Mouse (Mus musculus) kidney, postnatal 0 days (tissue): ENCODE measurements at regions not wholly inside any gene's neighbourhood (a gene's known extent, or its start where the extent isn't known, plus 50 kb on each side); places are given as distances from the start of the nearest gene placed in this dataset.

Experiments used
- ATAC-seq: fragments of 200-750 bp; cut with Nextera tagmentation; replicated peaks from 2 replicates; pipeline ENCODE4 v1.8.0; 2017; ENCODE audit warnings: low read depth, moderate number of reproducible peaks, moderate TSS enrichment, moderate library complexity; ENCODE audit not compliant: low FRiP score
- DNase-seq: peaks from one replicate; pipeline ENCODE4 v3.0.0-alpha.2; 2016; ENCODE audit warnings: low spot score
- H3K27ac ChIP-seq: fragments of 300-500 bp; sonication (generic); 2 replicates; pipeline ENCODE4 v1.5.1; 2014; ENCODE audit warnings: mild to moderate bottlenecking
- H3K27me3 ChIP-seq: fragments of 300-500 bp; sonication (generic); 2 replicates; pipeline ENCODE4 v1.6.1; 2014; ENCODE audit warnings: low read length, mixed read lengths; ENCODE audit not compliant: insufficient read depth
- H3K36me3 ChIP-seq: fragments of 300-500 bp; sonication (generic); 2 replicates; pipeline ENCODE4 v1.6.1; 2014; ENCODE audit warnings: low read length, mixed read lengths; ENCODE audit not compliant: insufficient read depth
- H3K4me1 ChIP-seq: fragments of 300-500 bp; sonication (generic); replicated peaks from 2 replicates; pipeline ENCODE4 v1.6.1; 2014; ENCODE audit warnings: antibody characterized with exemption, low read length, mixed read lengths; ENCODE audit not compliant: insufficient read depth
- H3K4me2 ChIP-seq: fragments of 300-500 bp; sonication (generic); 2 replicates; pipeline ENCODE4 v1.6.1; 2014; ENCODE audit warnings: mild to moderate bottlenecking, low read length, moderate library complexity, mixed read lengths
- H3K4me3 ChIP-seq: fragments of 300-500 bp; sonication (generic); replicated peaks from 2 replicates; pipeline ENCODE4 v1.5.1; 2014; ENCODE audit warnings: low read depth, low read length
- H3K9ac ChIP-seq: fragments of 300-500 bp; sonication (generic); 2 replicates; pipeline ENCODE4 v1.6.1; 2014; ENCODE audit warnings: low read depth, low read length
- H3K9me3 ChIP-seq: fragments of 300-500 bp; sonication (generic); replicated peaks from 2 replicates; pipeline ENCODE4 v1.6.1; 2016; ENCODE audit warnings: low read length, inconsistent platforms, mixed read lengths
- CTCF ChIP-seq: IDR thresholded peaks from 2 replicates; pipeline ENCODE4 v1.5.1; 2016; ENCODE audit warnings: antibody characterized with exemption, low read depth, mild to moderate bottlenecking, moderate library complexity
- WGBS: fragments of 180-500 bp; shearing (Covaris S2); extraction: QIAGEN DNeasy Blood & Tissue Kit; methylation state at CpG from one replicate; pipeline ENCODE4 v1.1.7; 2014; 5-methylcytosine and 5-hydroxymethylcytosine counted together

DNA sequence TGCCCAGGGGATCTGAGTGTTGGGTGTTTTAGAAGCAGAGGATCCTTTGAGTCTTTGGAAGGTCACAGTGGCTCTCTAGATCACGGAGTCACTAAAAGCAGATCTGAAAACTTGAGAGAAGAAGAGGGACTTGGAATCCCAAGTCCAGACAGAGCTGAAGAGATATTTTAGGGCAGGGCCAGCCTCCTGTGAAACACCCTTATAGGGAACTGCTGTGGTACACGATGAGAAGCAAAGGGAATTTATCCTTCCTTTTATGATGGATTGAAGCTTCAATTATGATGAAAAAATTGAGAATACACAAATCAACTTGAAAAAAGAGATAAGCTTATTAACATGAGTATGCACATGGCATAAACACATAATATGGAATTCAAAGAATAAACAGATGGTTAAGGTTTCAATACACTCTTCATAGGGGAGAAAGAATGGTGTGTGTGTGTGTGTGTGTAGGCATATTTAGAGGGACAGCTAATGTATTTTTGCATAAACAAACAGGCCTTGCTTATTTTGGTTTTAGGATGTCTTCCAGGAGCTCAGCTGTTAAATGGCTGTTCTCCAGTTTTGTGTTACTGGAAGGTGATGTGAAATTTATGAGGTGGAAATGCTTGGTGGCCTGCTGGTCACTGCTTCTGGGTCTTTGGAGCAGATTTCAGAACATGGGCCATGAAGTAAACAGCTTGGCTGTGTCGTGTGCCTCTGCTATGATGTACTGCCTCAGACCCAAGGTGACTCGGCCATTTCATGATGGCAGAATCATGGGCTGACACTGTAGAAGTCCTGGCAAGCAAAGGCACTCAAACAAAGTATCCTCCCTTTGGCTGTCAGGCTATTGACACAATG lies 190.1 kb downstream of the Phlda1 start:
- no peak overlapping the region for H3K9ac ChIP-seq
- no peak for ATAC-seq
- TF ChIP-seq CTCF: no peak

GRCm38 (mm10) chr10:111696987-111697386 lies 190.9 kb downstream of the Phlda1 start:
- no peaks in the 10 kb centered on the region for H3K27me3 ChIP-seq
- no peaks in the 10 kb centered on the region for H3K36me3 ChIP-seq
- no peak overlapping the region for H3K4me2 ChIP-seq
- DNase-seq (peak; percentile 34), ATAC-seq (no peak)
- 66% methylated on average over 2 of the region's 2 CpGs for WGBS
- no peak overlapping the region for H3K4me3 ChIP-seq
- no peak overlapping the region for H3K9ac ChIP-seq
- TF ChIP-seq CTCF: no peak
- H3K27ac ChIP-seq: peak overlapping the region; percentile 44; the same call in 1 of the 2 replicates
- H3K9me3 ChIP-seq: no peaks in the 10 kb centered on the region
- no peaks in the 10 kb centered on the region; the same call in 1 of the 2 replicates for H3K4me1 ChIP-seq

More for the DNA sequence above, 190.1 kb downstream of the Phlda1 start:
- no peaks in the 10 kb centered on the region; the same call in 1 of the 2 replicates for H3K4me1 ChIP-seq
- H3K27ac ChIP-seq: peak overlapping the region; percentile 51; the same call in 1 of the 2 replicates
- no peak overlapping the region for H3K4me2 ChIP-seq
- WGBS: 42% methylated on average over 4 of the region's 4 CpGs
- no peak overlapping the region for H3K4me3 ChIP-seq
- H3K36me3 ChIP-seq: no peaks in the 10 kb centered on the region
- H3K9me3 ChIP-seq: no peaks in the 10 kb centered on the region
- H3K27me3 ChIP-seq: no peaks in the 10 kb centered on the region
- DNase-seq: peak; percentile 82

- no peak for DNase-seq
- H3K27me3 ChIP-seq: no peaks in the 10 kb centered on the region
- no peak overlapping the region for H3K4me3 ChIP-seq
- no peak overlapping the region for H3K9ac ChIP-seq
- no peaks in the 10 kb centered on the region; the same call in 1 of the 2 replicates for H3K4me1 ChIP-seq
- no peak overlapping the region for H3K27ac ChIP-seq
- no peak overlapping the region for H3K4me2 ChIP-seq
- WGBS: 61% methylated on average over 16 of the region's 16 CpGs
- no peak for TF ChIP-seq CTCF
- no peaks in the 10 kb centered on the region for H3K36me3 ChIP-seq
- H3K9me3 ChIP-seq: no peaks in the 10 kb centered on the region
- 0 out of 2 replicates have a peak, but pooled peaks have one; percentile 44 for ATAC-seq
Observed at GRCm38 (mm10) chr10:111699557-111700508, 193.7 kb downstream of the Phlda1 start.

- DNase-seq (no peak), ATAC-seq (no peak)
- Histone ChIP-seq H3K27me3 (no peaks in the 10 kb centered on the region), H3K36me3 (no peaks in the 10 kb centered on the region), H3K27ac (no peak overlapping the region), H3K4me2 (no peak overlapping the region), H3K4me3 (no peak overlapping the region), H3K4me1 (no peaks in the 10 kb centered on the region), H3K9me3 (no peaks in the 10 kb centered on the region), H3K9ac (no peak overlapping the region)
- TF ChIP-seq CTCF: no peak
- 79% methylated on average over 3 of the region's 3 CpGs for WGBS
Observed at GRCm38 (mm10) chr10:111700570-111700969, 194.5 kb downstream of the Phlda1 start.

GRCm38 (mm10) chr10:111701138-111701537 lies 195.1 kb downstream of the Phlda1 start:
- no peaks in the 10 kb centered on the region for H3K4me1 ChIP-seq
- no peak overlapping the region for H3K4me3 ChIP-seq
- H3K27me3 ChIP-seq: no peaks in the 10 kb centered on the region
- H3K4me2 ChIP-seq: no peak overlapping the region
- no peak overlapping the region for H3K9ac ChIP-seq
- no peak for ATAC-seq
- no peaks in the 10 kb centered on the region for H3K9me3 ChIP-seq
- no peak overlapping the region for H3K27ac ChIP-seq
- no peaks in the 10 kb centered on the region for H3K36me3 ChIP-seq
- 67% methylated on average over 4 of the region's 4 CpGs for WGBS
- DNase-seq: no peak
- TF ChIP-seq CTCF: no peak

DNA sequence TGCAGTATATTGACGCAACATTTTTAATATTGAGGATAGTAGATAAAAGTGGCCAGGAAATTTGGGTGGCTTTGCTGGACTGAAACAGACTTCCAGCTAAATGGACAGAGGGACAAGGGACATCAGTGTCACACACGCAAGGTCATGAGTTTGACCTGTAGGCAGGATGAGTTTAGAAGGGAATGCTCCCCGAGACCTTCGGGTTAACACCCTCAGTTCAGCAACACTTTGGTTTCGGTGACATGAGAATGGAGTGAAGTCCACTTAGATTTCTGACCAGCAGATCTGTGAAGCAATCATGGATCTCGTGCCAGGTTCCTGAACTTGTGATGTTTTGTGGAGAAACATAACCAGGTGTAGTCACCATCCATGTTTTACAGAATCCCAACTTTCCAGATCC lies 196.3 kb downstream of the Phlda1 start:
- no peak overlapping the region for H3K4me2 ChIP-seq
- no peaks in the 10 kb centered on the region for H3K9me3 ChIP-seq
- no peak for ATAC-seq
- no peaks in the 10 kb centered on the region for H3K36me3 ChIP-seq
- no peak overlapping the region for H3K27ac ChIP-seq
- H3K27me3 ChIP-seq: no peaks in the 10 kb centered on the region
- H3K4me1 ChIP-seq: no peaks in the 10 kb centered on the region
- TF ChIP-seq CTCF: no peak
- WGBS: over 99% methylated on average over 6 of the region's 6 CpGs
- no peak for DNase-seq
- H3K4me3 ChIP-seq: no peak overlapping the region
- no peak overlapping the region for H3K9ac ChIP-seq
